Mouse (Mus musculus) macrophage (primary cell): Measurements from ENCODE around the gene Fam171a1. TPM values are rescaled to one million over a fixed set of nuclear protein-coding genes. Genes with fewer than 3 reads are reported as not detected.
"Not testable (repeated sequence)": the region's sequence is repeated elsewhere in the genome, so short reads cannot be mapped to it uniquely, and the experiment has no call there.

ENCODE experiments used
- H3K27ac ChIP-seq: fragments of 350-480 bp; formaldehyde crosslinking; 2 replicates; pipeline ENCODE4 v1.9.0; 2021
- H3K36me3 ChIP-seq: fragments of 350-480 bp; formaldehyde crosslinking; 2 replicates; pipeline ENCODE4 v1.9.0; 2021; ENCODE audit errors: inconsistent target
- H3K4me3 ChIP-seq: fragments of 350-480 bp; formaldehyde crosslinking; 2 replicates; pipeline ENCODE4 v1.9.0; 2021; ENCODE audit errors: inconsistent target
- H3K79me2 ChIP-seq: fragments of 350-480 bp; formaldehyde crosslinking; 2 replicates; pipeline ENCODE4 v1.9.0; 2021; ENCODE audit errors: inconsistent target
- WGBS: methylation state at CpG from one replicate; pipeline ENCODE4 v1.1.7; 2026; ENCODE audit warnings: inconsistent platforms; ENCODE audit not compliant: missing documents; 5-methylcytosine and 5-hydroxymethylcytosine counted together
- polyA plus RNA-seq: library from polyadenylated mRNA; stranded (reverse); fragments of 250-400 nt; gene quantifications from 3 replicates; pipeline ENCODE4 v1.2.4, GENCODE M21; 2018; ENCODE audit warnings: inconsistent platforms

Fam171a1 gene
- polyA plus RNA-seq, 1 experiment from 2014 or later: 0.85 TPM

DNA sequence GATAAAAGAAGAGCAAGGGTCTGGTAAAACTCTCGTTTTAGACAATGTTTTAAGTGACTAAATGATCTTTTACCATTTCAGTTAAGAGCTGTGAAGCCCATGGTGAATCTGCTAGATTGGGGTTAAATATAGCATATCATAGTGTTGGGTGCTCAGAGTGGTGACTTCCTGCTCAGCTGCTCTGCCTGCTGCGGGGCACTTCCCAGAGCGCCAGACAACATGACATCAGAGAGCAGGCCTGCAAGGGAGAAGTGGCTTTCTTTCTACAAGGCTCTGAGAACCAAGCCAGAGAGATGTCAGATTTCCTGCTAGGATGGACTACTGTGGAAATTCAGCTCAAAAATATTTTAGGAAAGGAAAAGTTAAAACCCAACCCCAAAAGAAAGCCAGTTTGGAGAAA is 57.8 kb downstream of the Fam171a1 start:
- Histone ChIP-seq H3K27ac (0 out of 2 replicates have a peak overlapping the region, but pooled peaks have one; percentile 14), H3K36me3 (no peaks in the 10 kb centered on the region), H3K79me2 (no peaks in the 10 kb centered on the region), H3K4me3 (no peak overlapping the region)
- WGBS: 10% methylated on average over 3 of the region's 3 CpGs

GRCm38 (mm10) chr2:3172656-3173055 is 58.6 kb downstream of the Fam171a1 start:
- H3K4me3 ChIP-seq: no peak overlapping the region
- H3K36me3 ChIP-seq: no peaks in the 10 kb centered on the region
- WGBS: 79% methylated on average over 3 of the region's 3 CpGs
- H3K79me2 ChIP-seq: no peaks in the 10 kb centered on the region
- no peak overlapping the region for H3K27ac ChIP-seq

- H3K36me3 ChIP-seq: no peaks in the 10 kb centered on the region
- WGBS: 98% methylated on average over 5 of the region's 5 CpGs
- no peak overlapping the region for H3K4me3 ChIP-seq
- H3K79me2 ChIP-seq: no peaks in the 10 kb centered on the region
- no peak overlapping the region for H3K27ac ChIP-seq
Measured at GRCm38 (mm10) chr2:3174890-3175289, 60.9 kb downstream of the Fam171a1 start.

- WGBS: 91% methylated on average over 4 of the region's 4 CpGs
- not testable (repeated sequence) for H3K36me3 ChIP-seq, H3K27ac ChIP-seq, H3K4me3 ChIP-seq, H3K79me2 ChIP-seq
Measured at GRCm38 (mm10) chr2:3175988-3176387, 62.0 kb downstream of the Fam171a1 start.

GRCm38 (mm10) chr2:3176751-3177150 is 62.7 kb downstream of the Fam171a1 start:
- H3K27ac ChIP-seq: no peak overlapping the region
- H3K36me3 ChIP-seq: no peaks in the 10 kb centered on the region
- H3K79me2 ChIP-seq: no peaks in the 10 kb centered on the region
- H3K4me3 ChIP-seq: no peak overlapping the region
- 96% methylated on average over 3 of the region's 3 CpGs for WGBS

DNA sequence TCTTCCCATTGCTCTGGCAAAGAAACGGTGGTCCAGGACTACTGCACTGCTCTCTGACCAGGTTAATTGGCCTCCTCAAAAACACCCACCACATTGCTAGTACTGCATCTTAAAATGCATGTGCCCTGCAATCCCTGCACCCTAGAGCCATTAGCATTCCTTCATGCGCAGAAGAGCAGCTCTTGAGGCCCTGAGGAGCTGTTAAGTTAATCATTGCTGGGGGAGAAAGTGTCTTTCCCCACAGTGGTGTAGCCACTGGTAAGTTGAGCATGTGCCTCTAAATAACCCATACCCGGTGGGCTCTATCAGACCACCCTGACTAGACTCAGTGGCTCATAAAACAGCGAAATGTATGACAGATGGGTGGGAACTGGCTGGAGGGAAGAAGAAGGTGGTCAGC is 66.5 kb downstream of the Fam171a1 start:
- no peak overlapping the region for H3K4me3 ChIP-seq
- WGBS: 95% methylated on average over 4 of the region's 4 CpGs
- H3K79me2 ChIP-seq: no peaks in the 10 kb centered on the region
- no peak overlapping the region for H3K27ac ChIP-seq
- no peaks in the 10 kb centered on the region for H3K36me3 ChIP-seq

DNA sequence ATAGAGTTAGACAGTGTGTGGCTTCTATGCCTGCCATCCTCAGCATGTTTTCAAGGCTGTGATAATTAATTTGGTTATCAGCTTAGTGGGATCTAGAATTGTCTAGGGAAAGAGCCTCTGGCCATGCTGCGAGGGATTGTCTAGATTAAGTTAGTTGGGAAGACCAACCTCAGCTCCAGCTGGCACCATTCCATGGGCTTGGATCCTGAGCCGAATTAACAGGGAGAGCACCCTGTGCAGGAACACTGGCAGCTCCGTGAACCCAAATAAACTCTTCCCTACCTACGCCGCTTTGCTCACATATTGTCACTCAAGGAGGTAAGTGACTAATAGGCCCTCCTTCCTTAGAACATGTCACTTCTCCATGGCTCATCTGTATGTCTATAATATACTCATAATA is 69.6 kb downstream of the Fam171a1 start:
- WGBS: 95% methylated on average over 5 of the region's 5 CpGs
- H3K27ac ChIP-seq: no peak overlapping the region
- no peaks in the 10 kb centered on the region for H3K79me2 ChIP-seq
- no peak overlapping the region for H3K4me3 ChIP-seq
- H3K36me3 ChIP-seq: no peaks in the 10 kb centered on the region

- Histone ChIP-seq H3K36me3 (no peaks in the 10 kb centered on the region), H3K79me2 (no peaks in the 10 kb centered on the region), H3K4me3 (no peak overlapping the region), H3K27ac (no peak overlapping the region)
- 84% methylated on average over 5 of the region's 5 CpGs for WGBS
Measured at GRCm38 (mm10) chr2:3185335-3185734, 71.3 kb downstream of the Fam171a1 start.

DNA sequence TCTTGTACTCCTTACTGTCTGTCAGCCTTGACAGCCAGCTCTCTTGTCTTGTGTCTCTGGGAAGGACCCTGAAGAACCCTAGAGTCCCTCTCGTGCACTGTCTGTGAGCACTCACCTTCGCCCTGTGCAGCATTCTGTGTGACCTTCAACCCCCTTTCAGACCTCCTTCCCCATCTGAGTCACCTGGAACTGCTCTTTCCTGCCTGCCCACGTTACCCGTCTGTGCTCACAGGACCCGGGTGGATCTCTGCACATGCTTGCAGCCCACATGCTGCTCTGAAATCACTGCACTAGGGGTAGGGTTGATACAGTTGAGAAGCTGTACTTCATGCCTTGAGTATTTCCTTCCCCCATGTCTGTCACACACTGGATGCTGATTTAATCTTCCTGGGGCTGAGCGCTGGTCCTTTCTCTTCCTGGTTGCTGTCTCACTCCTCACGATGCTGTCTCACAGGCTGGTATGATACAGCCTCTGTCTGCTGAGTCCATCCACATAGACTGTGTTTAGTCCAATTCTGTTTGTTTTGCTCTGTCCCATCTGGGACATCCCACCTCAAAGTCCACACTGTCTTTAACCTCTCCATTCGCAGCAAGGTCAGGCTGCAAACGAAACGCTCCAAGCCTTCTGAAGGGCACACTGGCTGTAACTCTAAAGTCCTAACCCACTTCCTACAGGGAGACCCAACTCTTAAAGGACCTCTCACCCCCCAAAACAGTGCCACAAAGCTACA is 74.9 kb downstream of the Fam171a1 start:
- 88% methylated on average over 8 of the region's 10 CpGs for WGBS
- H3K4me3 ChIP-seq: no peak overlapping the region
- H3K79me2 ChIP-seq: no peaks in the 10 kb centered on the region
- no peak overlapping the region for H3K27ac ChIP-seq
- no peaks in the 10 kb centered on the region for H3K36me3 ChIP-seq

DNA sequence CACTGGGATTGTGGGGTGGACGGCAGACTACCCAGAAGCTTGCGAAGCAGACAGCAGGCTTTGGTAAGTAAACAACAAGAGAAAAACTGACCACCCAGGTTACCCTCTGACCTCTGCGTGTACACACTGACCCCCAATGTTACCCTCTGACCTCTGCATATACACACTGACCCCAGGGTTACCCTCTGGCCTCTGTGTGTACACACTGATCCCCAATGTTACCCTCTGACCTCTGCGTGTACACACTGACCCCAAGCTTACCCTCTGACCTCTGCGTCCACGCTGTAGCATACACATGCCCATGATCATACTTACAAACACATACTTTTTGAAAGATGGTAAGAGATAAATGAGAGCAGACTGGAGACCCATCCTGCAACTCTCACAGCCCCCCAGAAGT is 77.1 kb downstream of the Fam171a1 start:
- Histone ChIP-seq H3K79me2 (no peaks in the 10 kb centered on the region), H3K36me3 (no peaks in the 10 kb centered on the region), H3K4me3 (no peak overlapping the region), H3K27ac (no peak overlapping the region)
- 96% methylated on average over 6 of the region's 6 CpGs for WGBS

DNA sequence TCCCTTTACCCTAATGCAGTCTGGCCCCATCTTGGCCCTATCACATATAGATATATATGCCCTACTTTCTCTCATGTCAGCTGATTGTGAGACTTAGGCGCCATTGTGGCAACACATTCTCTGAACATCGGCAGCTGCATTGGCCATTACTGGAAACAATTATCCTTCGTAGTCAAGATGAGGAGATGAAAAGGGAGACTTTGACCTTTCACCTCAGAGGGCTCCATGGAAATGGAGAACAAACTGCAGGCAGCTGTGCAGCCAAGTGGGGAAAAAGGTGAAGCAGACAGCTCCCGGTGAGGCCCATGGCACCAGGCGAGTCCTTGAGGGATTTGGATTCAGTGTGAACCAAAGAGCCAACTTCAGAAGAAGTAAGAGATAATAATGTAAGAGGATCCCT is 81.5 kb downstream of the Fam171a1 start:
- Histone ChIP-seq H3K4me3 (no peak overlapping the region), H3K27ac (no peak overlapping the region), H3K79me2 (no peaks in the 10 kb centered on the region), H3K36me3 (no peaks in the 10 kb centered on the region)
- WGBS: 93% methylated on average over 5 of the region's 5 CpGs

DNA sequence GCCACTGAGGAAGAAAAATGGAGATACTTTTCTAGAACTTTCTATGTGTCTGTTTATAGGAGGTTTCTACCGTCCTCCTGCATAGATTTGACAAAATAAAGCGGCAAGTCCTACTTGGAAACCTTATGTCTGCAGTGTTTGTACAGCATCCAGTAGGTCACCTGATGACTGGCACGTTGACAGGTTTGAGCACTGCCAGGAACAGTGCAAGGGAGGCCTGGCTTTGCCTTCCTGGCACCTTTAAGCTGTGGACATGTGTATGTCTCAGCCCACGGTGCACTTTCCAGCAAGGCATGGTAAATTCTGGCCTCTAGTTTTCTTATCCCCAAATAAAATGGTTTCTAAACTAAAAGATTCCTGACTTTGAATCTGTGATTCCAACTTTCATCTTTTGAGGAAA is 86.4 kb downstream of the Fam171a1 start:
- Histone ChIP-seq H3K79me2 (no peaks in the 10 kb centered on the region), H3K36me3 (no peaks in the 10 kb centered on the region), H3K27ac (no peak overlapping the region), H3K4me3 (no peak overlapping the region)
- WGBS: 97% methylated on average over 4 of the region's 4 CpGs

GRCm38 (mm10) chr2:3206975-3207642 is 93.1 kb downstream of the Fam171a1 start:
- Histone ChIP-seq H3K27ac (no peak overlapping the region), H3K79me2 (no peaks in the 10 kb centered on the region), H3K4me3 (no peak overlapping the region), H3K36me3 (no peaks in the 10 kb centered on the region)
- WGBS: 91% methylated on average over 9 of the region's 9 CpGs

GRCm38 (mm10) chr2:3215480-3215879 is 101.5 kb downstream of the Fam171a1 start:
- H3K27ac ChIP-seq: no peak overlapping the region
- H3K79me2 ChIP-seq: no peaks in the 10 kb centered on the region
- H3K36me3 ChIP-seq: no peaks in the 10 kb centered on the region
- WGBS: 70% methylated on average over 3 of the region's 3 CpGs
- H3K4me3 ChIP-seq: no peak overlapping the region

DNA sequence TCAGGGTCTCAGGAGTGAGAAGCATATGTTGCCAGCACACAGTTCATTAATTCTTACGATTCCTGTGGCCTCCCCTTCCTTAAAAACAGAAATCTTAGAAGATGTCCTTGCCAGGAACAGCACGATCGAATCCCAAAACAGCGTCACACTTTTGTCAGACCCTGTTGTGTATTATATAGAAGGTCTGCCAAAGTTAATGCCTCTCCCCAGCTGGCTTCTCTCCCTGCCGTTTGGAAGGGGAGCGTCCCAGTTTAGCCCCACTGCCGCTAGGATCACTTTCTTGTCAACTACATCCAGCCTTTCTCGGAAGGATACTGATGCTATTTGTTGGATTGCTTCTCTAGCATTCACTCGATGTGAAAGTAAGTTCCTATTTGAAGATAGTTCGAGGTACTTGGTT is 102.6 kb downstream of the Fam171a1 start:
- 95% methylated on average over 10 of the region's 10 CpGs for WGBS
- no peak overlapping the region for H3K4me3 ChIP-seq
- no peak overlapping the region for H3K27ac ChIP-seq
- H3K36me3 ChIP-seq: no peaks in the 10 kb centered on the region
- H3K79me2 ChIP-seq: no peaks in the 10 kb centered on the region
